Mouse (Mus musculus) telencephalon, adult 2 months (tissue): ENCODE data around the gene Rgs16.

ENCODE experiments used
- DNase-seq: peaks from one replicate; pipeline ENCODE4 v3.0.0-alpha.2; 2011; ENCODE audit warnings: low read depth, low spot score

Gene Rgs16

DNA sequence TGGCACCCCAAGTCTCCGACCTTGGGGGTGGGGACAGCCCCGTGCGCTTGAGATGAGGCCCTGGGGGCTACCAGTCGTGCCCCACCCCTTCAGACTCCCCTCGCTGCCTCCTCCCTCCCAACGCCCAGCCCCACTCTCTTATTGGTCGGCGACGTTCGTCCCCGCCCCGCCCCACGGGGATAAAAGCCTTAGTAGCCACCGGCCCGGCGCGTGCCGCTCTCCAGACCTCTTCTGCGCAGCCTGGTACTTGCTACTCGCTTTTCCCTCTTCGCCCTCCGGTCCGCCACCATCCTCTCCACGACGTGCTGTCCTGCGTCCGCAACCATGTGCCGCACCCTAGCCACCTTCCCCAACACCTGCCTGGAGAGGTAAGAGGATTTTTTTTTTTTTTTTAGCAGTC lies at the start of gene Rgs16:
Gene Rgs16, plus strand, starts transcription at position 205 of the 400 bp plus-strand sequence.
- no peak for DNase-seq

GRCm38 (mm10) chr1:153692526-153692925 lies 47.6 kb upstream of the Rgs16 start:
- no peak for DNase-seq

- DNase-seq: no peak
These were observed 45.6 kb upstream of the Rgs16 start for GRCm38 (mm10) chr1:153694372-153695120.

- no peak for DNase-seq
These were observed 44.8 kb upstream of the Rgs16 start for GRCm38 (mm10) chr1:153695398-153695797.

- no peak for DNase-seq
These were observed 44.1 kb upstream of the Rgs16 start for GRCm38 (mm10) chr1:153696093-153696492.

DNA sequence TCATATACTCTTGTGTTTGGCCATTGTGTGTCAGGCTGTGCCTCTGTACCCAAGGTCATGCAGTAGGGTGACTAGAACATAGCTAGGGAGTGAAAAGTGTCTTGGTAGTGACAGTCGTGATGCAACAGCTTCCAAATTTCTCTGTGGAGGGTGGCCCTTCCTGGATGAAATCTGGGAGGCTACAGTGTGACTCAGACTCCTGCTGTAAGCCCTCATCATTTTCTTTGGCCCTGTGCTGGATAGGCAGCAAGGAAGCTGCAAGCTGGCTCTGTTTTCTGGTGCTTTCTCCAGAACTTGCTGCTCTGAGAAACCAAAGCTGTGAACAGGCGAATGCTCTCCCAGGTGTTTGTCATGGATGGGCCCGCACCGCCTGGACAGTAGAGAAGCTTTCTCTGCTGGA lies 43.6 kb upstream of the Rgs16 start:
- no peak for DNase-seq

- no peak for DNase-seq
These were observed 42.4 kb upstream of the Rgs16 start for GRCm38 (mm10) chr1:153697581-153698251.

- DNase-seq: no peak
These were observed 41.7 kb upstream of the Rgs16 start for GRCm38 (mm10) chr1:153698311-153699084.

- no peak for DNase-seq
These were observed 39.6 kb upstream of the Rgs16 start for GRCm38 (mm10) chr1:153700448-153701063.

DNA sequence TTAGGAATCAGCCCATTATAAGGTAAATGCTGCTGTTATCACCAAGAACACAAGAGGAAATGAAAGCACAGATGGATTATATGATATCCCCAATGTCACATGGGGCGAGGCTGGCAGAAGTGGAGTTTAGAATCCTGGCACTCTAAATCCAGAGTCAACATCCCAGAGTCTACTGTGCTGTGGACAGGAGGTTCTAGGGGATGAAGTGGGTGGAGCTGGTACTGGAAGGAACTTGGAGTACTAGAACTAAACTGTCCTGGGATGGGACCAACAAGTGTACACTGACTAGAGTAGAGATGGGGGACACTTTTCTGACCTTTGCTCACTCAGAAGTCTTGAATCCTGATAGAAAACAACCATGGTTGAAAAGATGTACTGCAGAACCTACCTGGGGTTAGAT lies 38.7 kb upstream of the Rgs16 start:
- DNase-seq: no peak

DNA sequence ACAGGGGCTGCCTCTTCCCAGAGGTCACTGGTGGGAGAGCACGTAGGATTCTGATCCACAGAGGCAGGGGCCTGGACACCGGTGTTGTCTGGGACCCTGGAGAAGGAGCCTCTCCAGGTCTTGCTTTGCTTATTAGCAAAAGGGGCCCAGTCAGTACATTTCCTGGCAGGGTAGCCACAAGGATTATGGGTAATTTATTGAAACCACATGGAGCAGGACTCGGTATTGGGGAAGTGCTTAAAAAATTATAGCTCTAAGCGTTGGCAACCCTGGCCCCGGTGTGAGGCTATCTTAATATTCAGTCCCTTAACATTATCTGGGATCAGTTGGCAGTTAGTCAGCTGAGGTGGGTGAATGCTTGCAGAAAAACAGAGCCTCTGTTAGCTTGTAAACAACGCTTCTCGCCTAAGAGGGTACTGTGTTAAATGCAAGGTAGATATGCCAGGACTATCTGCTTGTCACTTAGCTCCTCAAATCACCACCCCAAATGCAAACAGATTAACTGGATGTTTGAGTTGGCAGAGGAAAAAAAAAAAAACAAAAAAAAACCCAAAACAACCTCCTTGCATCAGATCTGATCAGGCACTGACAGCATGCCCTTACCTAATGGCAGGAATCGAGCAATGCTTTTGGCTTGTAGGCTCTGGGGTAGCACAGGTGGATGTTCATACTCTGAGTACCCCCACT lies 37.8 kb upstream of the Rgs16 start:
- DNase-seq: no peak

GRCm38 (mm10) chr1:153702853-153703410 lies 37.2 kb upstream of the Rgs16 start:
- no peak for DNase-seq

GRCm38 (mm10) chr1:153703445-153703991 lies 36.6 kb upstream of the Rgs16 start:
- DNase-seq: no peak

DNA sequence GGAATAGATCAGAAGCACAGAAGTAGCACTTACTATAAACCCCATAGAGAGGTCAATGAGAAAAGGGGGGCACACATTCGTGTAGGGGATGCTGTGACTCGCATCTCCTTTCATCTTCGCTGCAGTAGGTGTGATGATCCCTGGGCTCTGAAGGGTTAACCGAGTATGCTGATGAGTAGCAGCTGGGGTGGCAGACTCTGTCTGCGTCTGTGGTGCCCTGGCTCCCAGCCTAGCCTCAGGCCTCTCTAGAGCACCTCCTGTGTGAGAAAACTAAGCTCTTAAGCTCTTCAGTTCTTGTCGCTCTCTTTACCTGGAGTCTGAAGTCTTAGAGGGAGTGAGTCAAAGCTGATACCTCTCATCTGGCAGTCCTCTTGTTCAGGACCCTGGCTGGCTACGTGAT lies 36.0 kb upstream of the Rgs16 start:
- DNase-seq: no peak

- DNase-seq: no peak
These were observed 35.2 kb upstream of the Rgs16 start for GRCm38 (mm10) chr1:153704996-153705395.

GRCm38 (mm10) chr1:153708626-153709025 lies 31.5 kb upstream of the Rgs16 start:
- no peak for DNase-seq

DNA sequence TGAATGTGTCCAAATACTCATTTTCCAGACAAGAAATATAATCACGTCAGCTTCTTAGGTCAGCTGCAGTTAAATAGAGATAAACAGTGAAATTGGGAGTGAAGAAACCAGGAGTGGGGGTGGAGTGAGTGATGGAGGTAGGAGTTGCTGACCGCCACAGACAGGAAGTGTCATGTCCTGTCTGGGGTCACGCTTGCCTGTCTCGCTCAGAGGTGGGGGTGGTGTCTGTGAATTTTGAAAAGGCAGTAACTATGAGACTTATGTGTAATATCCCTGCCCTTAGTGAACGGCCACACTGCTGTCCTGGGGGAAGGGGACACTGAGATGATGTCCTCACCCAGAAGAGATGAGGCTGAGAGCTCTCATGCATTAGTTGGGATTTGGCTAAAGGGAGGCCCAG lies 30.7 kb upstream of the Rgs16 start:
- no peak for DNase-seq

GRCm38 (mm10) chr1:153711544-153712262 lies 28.4 kb upstream of the Rgs16 start:
- no peak for DNase-seq

GRCm38 (mm10) chr1:153712633-153713032 lies 27.5 kb upstream of the Rgs16 start:
- no peak for DNase-seq

- DNase-seq: no peak
These were observed 22.2 kb upstream of the Rgs16 start for GRCm38 (mm10) chr1:153717990-153718389.
